24 mouse cellular contexts compared by ENCODE assay signal in the genomic region with DNA sequence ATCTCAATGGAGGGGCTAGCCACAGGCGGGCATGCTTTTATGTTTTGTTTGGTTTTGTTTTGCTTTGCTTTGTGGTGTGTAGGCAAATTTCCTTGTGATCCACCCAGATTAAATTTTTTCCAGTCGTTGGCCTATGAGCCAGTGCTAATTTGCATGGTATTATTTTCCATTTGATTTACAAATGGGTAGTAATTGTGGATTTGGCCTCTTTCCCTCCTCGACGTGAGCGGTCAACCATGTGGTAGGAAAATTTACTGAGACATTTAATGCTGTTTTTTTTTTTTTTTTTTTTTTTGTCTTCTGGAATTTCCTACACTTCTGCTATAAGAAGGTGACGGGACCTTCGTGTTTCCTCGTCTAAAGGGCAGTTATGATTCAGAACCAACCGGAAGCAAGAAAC. TPM values are rescaled to one million over a fixed set of nuclear protein-coding genes. Genes with fewer than 3 reads are reported as not detected.
DNase-seq lines count a peak whose midpoint lies in the region; ATAC-seq and TF ChIP-seq lines count a peak whose summit lies in the region.
"Had no signal": no experiment of that assay in that cellular context is flagged by ENCODE, and none has a peak within 500 bp of the region (broad histone marks: within the 10 kb centered on the region; RNA-seq: fewer than 3 reads in every experiment).

No protein-coding gene starts in this region.

- H3K27ac ChIP-seq in forebrain, embryonic 11.5 days (ENCODE audit: low read depth, low read length): no peak overlapping the region
- H3K27ac ChIP-seq in forebrain, embryonic 16.5 days (ENCODE audit: low read length): no peak overlapping the region
- H3K27ac ChIP-seq in kidney, postnatal 0 days: 0 out of 2 replicates have a peak overlapping the region, but pooled peaks have one; percentile 19
- no peak overlapping the region for H3K27ac ChIP-seq in midbrain, embryonic 11.5 days (ENCODE audit: low read depth, low read length)
- H3K27ac ChIP-seq in midbrain, embryonic 16.5 days (ENCODE audit: low read length): no peak overlapping the region
- H3K27ac ChIP-seq: forebrain, embryonic 12.5 days; heart, embryonic 10.5 days; heart, embryonic 15.5 days; lung, embryonic 15.5 days; midbrain, embryonic 13.5 days had no signal

- WGBS in forebrain, embryonic 11.5 days: 80% methylated on average over 9 of the region's 9 CpGs
- WGBS in forebrain, embryonic 16.5 days: 47% methylated on average over 9 of the region's 9 CpGs
- 16% methylated on average over 9 of the region's 9 CpGs for WGBS in kidney, postnatal 0 days
- WGBS in midbrain, embryonic 11.5 days: 81% methylated on average over 9 of the region's 9 CpGs
- 65% methylated on average over 9 of the region's 9 CpGs for WGBS in midbrain, embryonic 16.5 days

- no peak for ATAC-seq in forebrain, embryonic 11.5 days (replicated peaks; ENCODE audit: low FRiP score)
- ATAC-seq in forebrain, embryonic 16.5 days: no peak
- no peak for ATAC-seq in kidney, postnatal 0 days (replicated peaks; ENCODE audit: low FRiP score, low read depth)
- no peak for ATAC-seq in midbrain, embryonic 11.5 days (ENCODE audit: low FRiP score)
- no peak for ATAC-seq in midbrain, embryonic 16.5 days
- ATAC-seq: hindbrain, embryonic 16.5 days; midbrain, embryonic 13.5 days had no signal

- no peak overlapping the region for H3K9ac ChIP-seq in forebrain, embryonic 11.5 days (ENCODE audit: low read length)
- no peak overlapping the region for H3K9ac ChIP-seq in forebrain, embryonic 16.5 days (replicated peaks; ENCODE audit: low read depth, low read length)
- H3K9ac ChIP-seq in kidney, postnatal 0 days (ENCODE audit: low read depth, low read length): no peak overlapping the region
- no peak overlapping the region for H3K9ac ChIP-seq in midbrain, embryonic 11.5 days (ENCODE audit: low read length)
- H3K9ac ChIP-seq in midbrain, embryonic 16.5 days (ENCODE audit: low read depth, low read length): no peak overlapping the region
- H3K9ac ChIP-seq: forebrain, embryonic 12.5 days; heart, embryonic 15.5 days; liver, embryonic 15.5 days; lung, embryonic 15.5 days; midbrain, embryonic 13.5 days had no signal

- no peaks in the 10 kb centered on the region for H3K27me3 ChIP-seq in forebrain, embryonic 11.5 days (ENCODE audit: control insufficient read depth, insufficient read depth, low read length)
- no peaks in the 10 kb centered on the region for H3K27me3 ChIP-seq in forebrain, embryonic 16.5 days (replicated peaks; ENCODE audit: control insufficient read depth, insufficient read depth, low read length)
- H3K27me3 ChIP-seq in kidney, postnatal 0 days (ENCODE audit: insufficient read depth, low read length): no peaks in the 10 kb centered on the region
- no peaks in the 10 kb centered on the region for H3K27me3 ChIP-seq in midbrain, embryonic 11.5 days (ENCODE audit: control insufficient read depth, insufficient read depth, low read length)
- H3K27me3 ChIP-seq in midbrain, embryonic 16.5 days (ENCODE audit: control insufficient read depth, insufficient read depth, low read depth, low read length): no peaks in the 10 kb centered on the region
- H3K27me3 ChIP-seq: forebrain, embryonic 12.5 days; heart, embryonic 15.5 days; liver, embryonic 15.5 days; lung, embryonic 15.5 days; midbrain, embryonic 13.5 days had no signal

- no peaks in the 10 kb centered on the region for H3K9me3 ChIP-seq in forebrain, embryonic 11.5 days (ENCODE audit: control insufficient read depth, low read length)
- no peaks in the 10 kb centered on the region for H3K9me3 ChIP-seq in forebrain, embryonic 16.5 days (ENCODE audit: control insufficient read depth, low read length)
- no peaks in the 10 kb centered on the region for H3K9me3 ChIP-seq in kidney, postnatal 0 days (replicated peaks; ENCODE audit: low read length)
- H3K9me3 ChIP-seq in midbrain, embryonic 11.5 days (ENCODE audit: control insufficient read depth, low read length): no peaks in the 10 kb centered on the region
- no peaks in the 10 kb centered on the region for H3K9me3 ChIP-seq in midbrain, embryonic 16.5 days (replicated peaks; ENCODE audit: control insufficient read depth, low read length, poor library complexity, severe bottlenecking)
- H3K9me3 ChIP-seq: forebrain, embryonic 12.5 days; heart, embryonic 10.5 days; heart, embryonic 15.5 days; liver, embryonic 15.5 days; lung, embryonic 15.5 days; midbrain, embryonic 13.5 days had no signal

- TF ChIP-seq CTCF in kidney, postnatal 0 days (IDR thresholded peaks at IDR 0.05; ENCODE audit: low read depth): no peak

- DNase-seq in forebrain, embryonic 11.5 days (ENCODE audit: low spot score): peak; percentile 1
- peak; percentile 46 for DNase-seq in kidney, postnatal 0 days (ENCODE audit: low spot score)
- DNase-seq in kidney, adult 18-20 months: no peak
- peak; percentile 31 for DNase-seq in midbrain, embryonic 11.5 days (ENCODE audit: low spot score, missing footprints)
- DNase-seq in cerebellum, postnatal 14 days: no peak
- DNase-seq: adrenal gland, postnatal 25 days; cerebellum, adult 2 months; cerebellum, postnatal 25 days; gastrocnemius, postnatal 10 days; left cerebral cortex, postnatal 4 days; lung, postnatal 4 days; thymus, adult 2 months; thymus, postnatal 36 days had no signal

- no peaks in the 10 kb centered on the region for H3K4me1 ChIP-seq in forebrain, embryonic 11.5 days (replicated peaks; ENCODE audit: control insufficient read depth, insufficient read depth, low read length)
- peaks cover 11% of the 10 kb centered on the region for H3K4me1 ChIP-seq in forebrain, embryonic 16.5 days (replicated peaks; ENCODE audit: control insufficient read depth, insufficient read depth, low read length)
- peaks cover 15% of the 10 kb centered on the region; the same call in 1 of the 2 replicates for H3K4me1 ChIP-seq in kidney, postnatal 0 days (replicated peaks; ENCODE audit: insufficient read depth, low read length)
- H3K4me1 ChIP-seq in midbrain, embryonic 11.5 days (ENCODE audit: control insufficient read depth, insufficient read depth, low read length): no peaks in the 10 kb centered on the region
- no peaks in the 10 kb centered on the region; the same call in none of the 2 replicates for H3K4me1 ChIP-seq in midbrain, embryonic 16.5 days (ENCODE audit: control insufficient read depth, insufficient read depth, low read length)
- H3K4me1 ChIP-seq: forebrain, embryonic 12.5 days; midbrain, embryonic 13.5 days had no signal

- no peak overlapping the region for H3K4me2 ChIP-seq in forebrain, embryonic 11.5 days (ENCODE audit: low read depth, low read length, severe bottlenecking)
- no peak overlapping the region for H3K4me2 ChIP-seq in forebrain, embryonic 16.5 days (ENCODE audit: low read length)
- H3K4me2 ChIP-seq in kidney, postnatal 0 days (ENCODE audit: low read length): no peak overlapping the region
- no peak overlapping the region for H3K4me2 ChIP-seq in midbrain, embryonic 11.5 days
- no peak overlapping the region for H3K4me2 ChIP-seq in midbrain, embryonic 16.5 days (ENCODE audit: low read length)
- H3K4me2 ChIP-seq: forebrain, embryonic 12.5 days; heart, embryonic 15.5 days; liver, embryonic 15.5 days; lung, embryonic 15.5 days; midbrain, embryonic 13.5 days had no signal

- no peak overlapping the region for H3K4me3 ChIP-seq in forebrain, embryonic 11.5 days (ENCODE audit: low read depth, low read length)
- H3K4me3 ChIP-seq in forebrain, embryonic 16.5 days (replicated peaks; ENCODE audit: low read length): no peak overlapping the region
- no peak overlapping the region for H3K4me3 ChIP-seq in kidney, postnatal 0 days (replicated peaks; ENCODE audit: low read depth, low read length)
- no peak overlapping the region for H3K4me3 ChIP-seq in midbrain, embryonic 11.5 days (ENCODE audit: low read depth, low read length)
- H3K4me3 ChIP-seq in midbrain, embryonic 16.5 days (ENCODE audit: low read depth, low read length): no peak overlapping the region
- H3K4me3 ChIP-seq: erythroblast, embryonic 14.5 days; forebrain, embryonic 12.5 days; heart, embryonic 10.5 days; heart, embryonic 15.5 days; liver, embryonic 15.5 days; lung, embryonic 15.5 days; megakaryocyte, embryonic 14.5 days; midbrain, embryonic 13.5 days had no signal

- no peaks in the 10 kb centered on the region for H3K36me3 ChIP-seq in forebrain, embryonic 11.5 days (ENCODE audit: control insufficient read depth, insufficient read depth, low read length)
- no peaks in the 10 kb centered on the region for H3K36me3 ChIP-seq in forebrain, embryonic 16.5 days (ENCODE audit: control insufficient read depth, insufficient read depth)
- no peaks in the 10 kb centered on the region for H3K36me3 ChIP-seq in kidney, postnatal 0 days (ENCODE audit: insufficient read depth, low read length)
- no peaks in the 10 kb centered on the region for H3K36me3 ChIP-seq in midbrain, embryonic 11.5 days (ENCODE audit: control insufficient read depth, insufficient read depth, low read length)
- no peaks in the 10 kb centered on the region for H3K36me3 ChIP-seq in midbrain, embryonic 16.5 days (ENCODE audit: control insufficient read depth, insufficient read depth, low read length)
- H3K36me3 ChIP-seq: forebrain, embryonic 12.5 days; heart, embryonic 10.5 days; heart, embryonic 15.5 days; liver, embryonic 15.5 days; lung, embryonic 15.5 days; midbrain, embryonic 13.5 days had no signal

RNA-seq across cellular contexts. Expression of a gene that starts 18.2 kb away (rescaled TPM):
- polyA plus RNA-seq in forebrain, embryonic 11.5 days (2014; fragmentation: Nextera tagmentation; extraction: Ambion mirVana): 2.3 and 3.0 TPM in 2 replicates
- 1.9 and 3.5 TPM in 2 replicates for polyA plus RNA-seq in forebrain, embryonic 16.5 days (2015; fragmentation: Nextera tagmentation; extraction: Ambion mirVana)
- 4.9 and 5.8 TPM in 2 replicates for polyA plus RNA-seq in kidney, postnatal 0 days (2015; fragmentation: Nextera tagmentation; extraction: Ambion mirVana)
- 1.9 and 2.7 TPM in 2 replicates for polyA plus RNA-seq in midbrain, embryonic 11.5 days (2014; fragmentation: Nextera tagmentation; extraction: Ambion mirVana)
- 3.4 and 3.9 TPM in 2 replicates for polyA plus RNA-seq in midbrain, embryonic 16.5 days (2015; fragmentation: Nextera tagmentation; extraction: Ambion mirVana)
- polyA plus RNA-seq: erythroblast, embryonic 14.5 days had no signal

RNA-seq across cellular contexts. Expression of a gene that starts 54.6 kb away (rescaled TPM):
- polyA plus RNA-seq in forebrain, embryonic 11.5 days (2014; fragmentation: Nextera tagmentation; extraction: Ambion mirVana): 362 and 367 TPM in 2 replicates
- polyA plus RNA-seq in forebrain, embryonic 16.5 days (2015; fragmentation: Nextera tagmentation; extraction: Ambion mirVana): 521 and 535 TPM in 2 replicates
- 340 and 372 TPM in 2 replicates for polyA plus RNA-seq in kidney, postnatal 0 days (2015; fragmentation: Nextera tagmentation; extraction: Ambion mirVana)
- polyA plus RNA-seq in midbrain, embryonic 11.5 days (2014; fragmentation: Nextera tagmentation; extraction: Ambion mirVana): 435 and 478 TPM in 2 replicates
- polyA plus RNA-seq in midbrain, embryonic 16.5 days (2015; fragmentation: Nextera tagmentation; extraction: Ambion mirVana): 538 and 554 TPM in 2 replicates

Comparison
In these comparisons a context has a peak if more than half of its experiments do, and no peak if none do; other contexts are left out.
1. DNase-seq: peak in forebrain, embryonic 11.5 days (single experiment), kidney, postnatal 0 days (single experiment) and midbrain, embryonic 11.5 days (single experiment); none in kidney, adult 18-20 months (single experiment) and cerebellum, postnatal 14 days (0 of 2).